Mouse (Mus musculus): ENCODE results near the gene Hacl1. TPM values are rescaled to one million over a fixed set of nuclear protein-coding genes. Genes with fewer than 3 reads are reported as not detected.

The Hacl1 gene
- polyA plus RNA-seq, 1 experiment from 2014 or later, result 10.6 TPM

DNA sequence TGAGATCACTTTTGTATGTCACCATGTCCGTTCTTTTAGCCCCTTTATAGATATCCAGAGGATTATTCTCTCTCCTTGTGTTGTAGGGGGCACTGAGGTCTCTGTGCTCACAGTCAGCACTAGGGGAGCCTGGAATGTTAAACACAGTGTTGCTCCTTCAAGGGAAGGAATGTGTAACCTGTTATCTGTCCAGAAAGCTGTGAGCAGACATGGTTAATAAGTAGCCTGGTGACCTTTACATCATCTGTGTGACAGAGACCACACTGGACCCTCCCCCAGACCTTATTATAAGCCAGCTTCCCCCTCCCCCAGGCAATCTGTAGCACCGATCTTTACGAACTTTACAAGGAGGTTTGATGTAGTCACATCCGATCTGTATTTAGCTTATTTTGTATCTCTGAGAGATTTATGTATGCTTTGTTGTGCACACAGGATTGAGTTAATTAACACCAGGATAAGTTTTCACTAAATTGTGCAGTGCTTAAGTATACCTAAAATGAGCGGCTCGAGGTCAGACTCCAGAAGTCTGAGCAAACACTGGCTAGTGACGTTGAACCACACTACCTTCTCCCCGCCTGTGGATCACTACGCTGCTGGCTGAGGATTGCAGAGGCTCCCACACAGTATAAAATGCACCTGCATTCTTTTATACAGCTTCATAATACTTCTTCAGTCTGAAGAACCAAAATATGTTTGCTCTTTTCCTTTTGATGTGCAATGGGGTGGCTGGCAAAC lies 75.4 kb downstream of the Hacl1 start:
- H3K4me3 ChIP-seq, result no peak overlapping the region
- peaks cover 12% of the 10 kb centered on the region; the same call in 1 of the 2 replicates for H3K4me1 ChIP-seq
- no peaks in the 10 kb centered on the region for H3K27me3 ChIP-seq
- no peak for ATAC-seq (ENCODE audit: insufficient number of reproducible peaks, insufficient read depth, low FRiP score, low TSS enrichment)
- no peak overlapping the region for H3K9ac ChIP-seq
- H3K9me3 ChIP-seq, result no peaks in the 10 kb centered on the region
- H3K36me3 ChIP-seq, result no peaks in the 10 kb centered on the region
- H3K4me2 ChIP-seq (replicated peaks), result no peak overlapping the region
- WGBS, result 53% methylated on average over 9 of the region's 9 CpGs
- 0 out of 2 replicates have a peak overlapping the region, but pooled peaks have one; percentile 17 for H3K27ac ChIP-seq

DNA sequence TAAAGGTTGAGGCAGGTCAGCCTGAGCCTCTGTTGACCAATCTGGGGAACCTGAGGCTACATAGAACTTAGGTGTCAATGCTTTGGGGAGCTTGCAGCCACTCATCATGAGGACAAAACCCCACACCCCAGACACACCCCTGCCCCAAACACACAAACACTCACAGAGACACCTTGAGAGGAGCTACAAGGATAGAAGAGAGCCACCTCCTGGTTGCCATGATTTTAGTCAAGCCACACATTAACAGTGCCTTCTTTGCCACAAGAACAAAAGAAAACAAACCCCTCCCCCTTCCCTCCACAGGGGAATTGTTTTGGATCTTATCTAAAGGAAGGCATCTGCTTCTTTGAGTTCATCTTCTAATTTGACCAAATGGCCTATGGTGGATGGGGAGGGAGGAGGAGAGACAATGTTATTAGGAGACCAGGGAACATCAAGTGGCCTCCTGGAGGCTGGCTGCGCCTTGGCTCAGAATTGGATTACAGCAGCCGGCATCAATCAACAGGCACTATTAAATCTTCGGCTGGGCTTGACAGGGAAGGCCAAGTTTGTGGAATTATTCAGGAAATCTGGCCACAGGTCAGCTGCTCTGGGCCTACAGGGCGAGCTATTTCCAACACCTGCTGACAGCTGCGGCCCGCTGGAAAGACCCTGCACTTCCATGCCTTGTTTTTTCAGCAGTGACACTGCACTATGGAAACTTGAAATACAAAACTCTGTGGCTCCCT lies 76.5 kb downstream of the Hacl1 start:
- Histone ChIP-seq H3K36me3 (no peaks in the 10 kb centered on the region), H3K4me1 (peaks cover 14% of the 10 kb centered on the region; the same call in 1 of the 2 replicates), H3K27ac (0 out of 2 replicates have a peak overlapping the region, but pooled peaks have one; percentile 17), H3K4me2 (replicated peaks) (no peak overlapping the region), H3K27me3 (no peaks in the 10 kb centered on the region), H3K4me3 (no peak overlapping the region), H3K9me3 (no peaks in the 10 kb centered on the region), H3K9ac (no peak overlapping the region)
- 11% methylated on average over 6 of the region's 6 CpGs for WGBS
- no peak for ATAC-seq (ENCODE audit: insufficient number of reproducible peaks, insufficient read depth, low FRiP score, low TSS enrichment)

DNA sequence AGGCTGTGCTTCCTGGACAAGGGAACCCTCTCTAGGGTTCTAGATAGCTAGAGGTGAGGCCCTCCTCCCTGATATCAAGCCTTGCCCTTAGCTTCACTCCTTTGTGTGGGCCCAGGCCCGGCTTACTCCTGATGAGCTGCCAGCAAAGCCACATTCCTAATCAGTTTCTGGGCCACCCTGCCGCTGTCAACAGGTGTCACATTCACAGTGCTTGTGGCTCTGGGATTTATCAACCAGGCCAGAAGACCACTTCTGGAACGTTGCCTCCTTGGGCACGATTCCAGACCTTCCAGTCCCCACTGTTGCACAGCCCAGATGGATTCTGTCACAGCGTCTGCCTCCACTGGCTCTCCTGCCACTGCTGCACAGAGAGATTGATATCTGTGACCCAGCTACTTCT lies 80.2 kb downstream of the Hacl1 start:
- no peak overlapping the region for H3K27ac ChIP-seq
- H3K27me3 ChIP-seq, result peaks cover 3% of the 10 kb centered on the region
- 50% methylated on average over 5 of the region's 5 CpGs for WGBS
- no peaks in the 10 kb centered on the region for H3K9me3 ChIP-seq
- H3K9ac ChIP-seq, result no peak overlapping the region
- peaks cover 17% of the 10 kb centered on the region; the same call in 1 of the 2 replicates for H3K4me1 ChIP-seq
- no peaks in the 10 kb centered on the region for H3K36me3 ChIP-seq
- no peak overlapping the region for H3K4me2 ChIP-seq (replicated peaks)
- ATAC-seq (ENCODE audit: insufficient number of reproducible peaks, insufficient read depth, low FRiP score, low TSS enrichment), result no peak
- no peak overlapping the region for H3K4me3 ChIP-seq

DNA sequence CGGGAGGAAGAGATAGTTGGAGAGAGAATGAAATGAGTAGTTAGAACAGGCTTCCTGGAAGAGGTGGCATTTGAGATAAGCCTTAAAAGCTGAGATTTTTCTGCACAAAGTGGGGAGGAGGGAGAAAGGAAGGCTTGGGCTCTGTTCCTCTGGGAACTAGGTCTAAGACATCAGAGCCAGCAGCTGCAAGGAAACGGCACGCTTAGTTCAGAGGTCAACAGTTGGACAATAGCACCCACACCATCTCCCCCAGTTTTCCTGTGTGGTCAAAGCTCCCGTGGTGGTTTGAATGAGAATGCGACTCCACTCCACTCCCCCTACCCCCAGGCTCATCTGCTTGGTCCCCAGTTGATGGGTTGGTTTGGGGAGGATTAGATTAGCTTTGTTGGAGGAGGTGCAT lies 81.9 kb downstream of the Hacl1 start:
- peaks cover 3% of the 10 kb centered on the region for H3K27me3 ChIP-seq
- no peak for ATAC-seq (ENCODE audit: insufficient number of reproducible peaks, insufficient read depth, low FRiP score, low TSS enrichment)
- WGBS, result 60% methylated on average over 5 of the region's 5 CpGs

DNA sequence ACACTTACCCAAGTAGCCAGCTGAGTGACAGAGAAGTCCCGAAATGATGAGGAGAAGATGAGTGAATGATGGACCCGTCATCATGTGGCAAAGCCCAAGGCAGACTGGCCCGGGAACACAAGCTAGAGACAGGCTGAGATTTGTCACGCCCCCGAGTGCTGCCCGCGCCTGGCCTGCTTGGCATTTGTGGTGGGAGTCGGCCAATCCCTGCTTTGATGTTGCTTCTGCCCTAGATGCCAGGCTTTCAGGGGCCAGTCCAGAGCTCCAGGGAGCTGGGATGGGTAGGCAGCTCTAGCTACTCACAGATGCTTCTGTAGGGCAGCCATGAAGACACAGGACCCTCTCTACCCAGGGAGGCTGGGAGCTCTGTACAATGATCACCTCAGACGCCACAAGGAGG lies 83.3 kb downstream of the Hacl1 start:
- Histone ChIP-seq H3K36me3 (no peaks in the 10 kb centered on the region), H3K9ac (no peak overlapping the region), H3K4me1 (peaks cover 8% of the 10 kb centered on the region; the same call in 1 of the 2 replicates), H3K27me3 (peaks cover 3% of the 10 kb centered on the region), H3K27ac (no peak overlapping the region), H3K9me3 (no peaks in the 10 kb centered on the region), H3K4me2 (replicated peaks) (no peak overlapping the region), H3K4me3 (no peak overlapping the region)
- ATAC-seq (ENCODE audit: insufficient number of reproducible peaks, insufficient read depth, low FRiP score, low TSS enrichment), result no peak
- WGBS, result 68% methylated on average over 9 of the region's 9 CpGs

More for the DNA sequence above, 81.9 kb downstream of the Hacl1 start:
- H3K9me3 ChIP-seq, result no peaks in the 10 kb centered on the region
- peaks cover 8% of the 10 kb centered on the region; the same call in 1 of the 2 replicates for H3K4me1 ChIP-seq
- H3K36me3 ChIP-seq, result no peaks in the 10 kb centered on the region
- no peak overlapping the region for H3K9ac ChIP-seq
- no peak overlapping the region for H3K4me3 ChIP-seq
- no peak overlapping the region for H3K27ac ChIP-seq
- no peak overlapping the region for H3K4me2 ChIP-seq (replicated peaks)

DNA sequence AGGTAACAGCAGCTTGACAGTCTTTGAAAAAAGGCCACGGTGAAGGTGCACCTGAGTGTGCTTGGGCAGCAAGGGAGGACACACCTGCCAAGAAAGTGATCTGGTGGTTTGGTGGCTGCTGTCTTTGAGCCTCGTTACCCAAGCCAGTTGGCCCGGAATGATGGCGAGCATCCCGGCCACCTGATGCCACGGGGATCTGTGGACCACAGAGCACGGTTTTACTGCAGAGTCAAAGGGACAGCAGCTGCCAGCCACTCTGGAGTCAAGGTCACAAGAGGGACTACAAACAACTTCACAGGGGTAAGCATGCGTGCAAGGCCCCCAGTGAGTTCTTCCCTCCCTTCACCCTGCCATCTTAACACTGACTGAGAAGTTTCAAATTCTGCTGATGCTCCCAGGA lies 83.8 kb downstream of the Hacl1 start:
- WGBS, result 82% methylated on average over 8 of the region's 8 CpGs
- Histone ChIP-seq H3K4me1 (peaks cover 8% of the 10 kb centered on the region; the same call in 1 of the 2 replicates), H3K9ac (no peak overlapping the region), H3K27me3 (peaks cover 3% of the 10 kb centered on the region), H3K4me3 (no peak overlapping the region), H3K36me3 (no peaks in the 10 kb centered on the region), H3K4me2 (replicated peaks) (no peak overlapping the region), H3K27ac (no peak overlapping the region), H3K9me3 (no peaks in the 10 kb centered on the region)
- ATAC-seq (ENCODE audit: insufficient number of reproducible peaks, insufficient read depth, low FRiP score, low TSS enrichment), result no peak

DNA sequence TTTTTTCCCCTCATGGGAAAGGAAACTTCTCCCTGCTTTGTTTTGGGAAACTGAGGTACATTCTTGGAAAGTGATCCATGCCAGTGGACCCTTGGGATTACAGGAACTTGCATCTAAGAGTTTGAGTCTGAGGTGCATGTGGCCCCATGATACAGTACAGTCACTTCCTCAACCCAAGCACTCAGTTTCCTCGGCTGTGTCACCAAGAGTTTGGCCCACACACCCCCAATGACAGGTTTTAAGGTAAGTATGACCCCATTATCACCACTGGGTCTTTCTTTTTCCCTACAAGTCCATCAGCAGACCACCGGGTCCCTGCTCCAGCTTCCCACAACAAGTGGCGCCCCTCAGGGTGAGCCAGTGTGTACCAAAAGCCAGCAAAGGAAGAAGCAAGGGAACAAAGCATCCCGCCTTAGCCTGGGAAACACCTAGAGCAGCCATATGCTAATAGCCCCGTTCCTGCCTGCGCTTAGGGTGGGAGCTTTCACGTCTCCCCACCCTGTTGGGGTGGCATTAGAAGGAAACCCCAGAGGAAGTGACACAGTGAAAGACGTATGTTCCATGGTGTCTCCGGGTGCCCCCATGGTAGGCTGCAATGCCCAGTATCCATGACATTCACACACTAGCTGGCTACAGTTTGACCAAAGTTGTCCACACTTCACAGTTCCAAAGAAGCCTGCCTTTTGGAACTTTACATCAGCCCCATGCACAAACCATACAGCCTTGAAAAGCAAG lies 84.4 kb downstream of the Hacl1 start:
- no peak overlapping the region for H3K4me2 ChIP-seq (replicated peaks)
- H3K9me3 ChIP-seq, result no peaks in the 10 kb centered on the region
- peaks cover 8% of the 10 kb centered on the region; the same call in 1 of the 2 replicates for H3K4me1 ChIP-seq
- no peak overlapping the region for H3K9ac ChIP-seq
- no peak overlapping the region for H3K4me3 ChIP-seq
- H3K36me3 ChIP-seq, result no peaks in the 10 kb centered on the region
- WGBS, result 87% methylated on average over 9 of the region's 9 CpGs
- ATAC-seq (ENCODE audit: insufficient number of reproducible peaks, insufficient read depth, low FRiP score, low TSS enrichment), result no peak
- no peak overlapping the region for H3K27ac ChIP-seq
- peaks cover 3% of the 10 kb centered on the region for H3K27me3 ChIP-seq

DNA sequence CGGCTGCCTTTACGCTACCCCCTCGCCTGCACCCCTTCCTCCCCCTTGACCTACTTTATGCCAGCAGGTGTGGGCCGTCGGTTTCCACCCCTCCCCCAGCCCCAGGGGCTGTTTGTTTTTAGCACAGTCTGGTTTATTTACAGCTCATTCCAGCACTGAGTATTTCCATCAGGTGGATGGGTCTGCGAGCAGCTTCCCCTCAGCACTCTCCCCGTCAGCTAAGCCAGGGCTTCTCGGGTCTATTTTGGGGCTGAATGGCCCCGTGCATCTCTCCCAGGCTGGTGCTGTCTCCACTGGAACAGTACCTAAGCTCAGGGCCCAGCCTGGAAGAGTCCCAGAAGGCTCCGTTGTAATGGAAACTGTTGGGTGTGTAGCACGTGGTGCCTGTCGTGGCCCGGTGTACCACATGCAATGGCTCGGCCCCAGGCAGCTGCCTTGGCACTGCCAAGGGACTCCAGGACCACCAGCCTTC lies 85.1 kb downstream of the Hacl1 start:
- H3K27ac ChIP-seq, result no peak overlapping the region
- H3K9ac ChIP-seq, result no peak overlapping the region
- ATAC-seq (ENCODE audit: insufficient number of reproducible peaks, insufficient read depth, low FRiP score, low TSS enrichment), result no peak
- 68% methylated on average over 14 of the region's 14 CpGs for WGBS
- no peak overlapping the region for H3K4me2 ChIP-seq (replicated peaks)
- H3K4me3 ChIP-seq, result no peak overlapping the region
- peaks cover 8% of the 10 kb centered on the region; the same call in 1 of the 2 replicates for H3K4me1 ChIP-seq
- H3K27me3 ChIP-seq, result peaks cover 3% of the 10 kb centered on the region
- no peaks in the 10 kb centered on the region for H3K9me3 ChIP-seq
- H3K36me3 ChIP-seq, result no peaks in the 10 kb centered on the region

DNA sequence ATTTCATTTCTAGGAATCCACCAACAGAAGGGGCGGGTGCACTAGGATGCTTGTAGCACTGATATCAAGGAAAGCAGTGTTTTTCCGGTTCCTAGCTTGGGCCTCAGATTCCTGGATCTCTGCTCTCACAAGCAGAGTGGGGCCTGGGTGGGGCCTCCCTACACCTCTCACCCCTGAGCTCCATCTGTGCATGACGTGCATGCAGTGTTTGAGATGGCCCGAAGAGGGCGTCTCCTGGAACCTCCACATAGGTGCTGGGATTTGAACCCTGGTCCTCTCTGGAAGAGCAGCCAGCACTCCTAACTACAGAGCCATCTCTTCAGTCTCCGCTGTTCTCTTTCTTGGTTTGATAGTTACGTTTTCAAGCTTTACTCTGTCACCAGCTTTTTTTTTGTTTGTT lies 86.1 kb downstream of the Hacl1 start:
- no peak for ATAC-seq (ENCODE audit: insufficient number of reproducible peaks, insufficient read depth, low FRiP score, low TSS enrichment)
- Histone ChIP-seq H3K4me2 (replicated peaks) (no peak overlapping the region), H3K27ac (no peak overlapping the region), H3K9me3 (no peaks in the 10 kb centered on the region), H3K27me3 (peaks cover 3% of the 10 kb centered on the region), H3K4me3 (no peak overlapping the region), H3K4me1 (0 out of 2 replicates have a peak, but pooled peaks cover 3% of the 10 kb centered on the region), H3K9ac (no peak overlapping the region), H3K36me3 (no peaks in the 10 kb centered on the region)
- WGBS, result 89% methylated on average over 7 of the region's 7 CpGs

Data from embryonic facial prominence, embryonic 12.5 days (tissue).